Mouse (Mus musculus) cortical plate, adult 2 months (tissue): ENCODE results near the gene Ghsr. TPM values are rescaled to one million over a fixed set of nuclear protein-coding genes. Genes with fewer than 3 reads are reported as not detected.

Source experiments
- H3K27ac ChIP-seq: fragments of 200-500 bp; 2 replicates; pipeline ENCODE4 v1.5.1; 2012; ENCODE audit warnings: low read length, control low read depth, inconsistent platforms; ENCODE audit not compliant: insufficient read depth
- H3K4me1 ChIP-seq: fragments of 200-500 bp; 2 replicates; pipeline ENCODE4 v1.6.1; 2011; ENCODE audit warnings: low read length; ENCODE audit not compliant: control insufficient read depth, insufficient read depth
- H3K4me3 ChIP-seq: fragments of 200-500 bp; 2 replicates; pipeline ENCODE4 v1.5.1; 2011; ENCODE audit warnings: mild to moderate bottlenecking, low read length, control low read depth; ENCODE audit not compliant: insufficient read depth
- CTCF ChIP-seq: fragments of 200-500 bp; IDR thresholded peaks from 2 replicates; pipeline ENCODE4 v1.5.1; 2011; ENCODE audit warnings: mild to moderate bottlenecking, control low read depth, low read length; ENCODE audit not compliant: insufficient read depth; ENCODE audit errors: extremely low read depth
- POLR2A ChIP-seq: fragments of 200-500 bp; IDR thresholded peaks from 2 replicates; pipeline ENCODE4 v1.6.1; 2011; ENCODE audit warnings: mild to moderate bottlenecking, low read length, control low read depth; ENCODE audit not compliant: insufficient read depth; ENCODE audit errors: extremely low read depth
- polyA plus RNA-seq: library from polyadenylated mRNA; depleted of rRNA; stranded (reverse); fragments of >200 nt; gene quantifications from 2 replicates; pipeline ENCODE4 v1.2.3, GENCODE M21; 2012; rRNA removed

The Ghsr gene
- polyA plus RNA-seq: 0.02 and 0.09 TPM in 2 replicates

DNA sequence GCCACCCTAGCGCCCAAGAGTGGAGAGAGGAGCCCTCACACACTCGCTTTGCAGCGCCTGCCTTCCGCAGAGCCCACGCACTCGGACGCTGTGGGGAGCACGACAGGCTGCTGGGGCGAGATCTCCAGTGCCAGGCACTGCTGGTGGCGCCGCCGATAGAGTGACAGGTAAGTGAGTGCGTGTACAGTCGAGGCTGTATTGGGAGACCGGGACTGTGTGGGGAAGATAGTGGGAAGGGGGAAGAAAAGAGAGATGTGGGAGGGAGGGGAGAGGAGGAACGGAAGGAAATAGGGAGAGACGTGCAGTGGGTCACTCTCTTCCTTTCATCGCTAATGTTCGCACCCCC is at the start of gene Ghsr:
Ghsr (plus strand) TSS at position 76 of the 346 bp plus-strand sequence.
- TF ChIP-seq POLR2A (no peak), CTCF (no peak)
- Histone ChIP-seq H3K4me1 (no peaks in the 10 kb centered on the region), H3K27ac (no peak within 1 kb of the TSS), H3K4me3 (peak within 1 kb of the TSS; percentile 10; the same call in 1 of the 2 replicates)

DNA sequence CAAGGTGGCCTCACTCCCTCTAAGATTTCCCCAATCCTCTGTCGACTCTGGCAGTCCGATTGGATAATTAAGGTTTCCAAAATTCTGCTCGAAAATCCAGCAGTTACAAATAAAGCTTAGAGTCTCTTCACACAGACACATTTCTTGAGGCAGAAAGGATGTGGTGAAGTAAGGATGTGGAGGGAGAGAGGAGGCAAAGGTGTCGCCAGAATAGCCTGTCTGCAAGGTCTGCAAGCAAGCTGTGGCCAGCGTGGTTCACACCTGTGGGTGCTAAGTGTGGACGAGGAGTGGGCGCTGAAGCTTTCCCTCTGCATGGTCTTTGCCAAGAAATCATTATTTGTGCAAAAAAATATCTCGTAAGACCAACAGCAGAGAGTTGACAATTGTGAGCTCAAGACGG is 48.6 kb upstream of the Ghsr start:
- TF ChIP-seq POLR2A: no peak
- TF ChIP-seq CTCF: no peak
- H3K4me3 ChIP-seq: no peak overlapping the region
- H3K4me1 ChIP-seq: no peaks in the 10 kb centered on the region
- no peak overlapping the region for H3K27ac ChIP-seq

- TF ChIP-seq CTCF: no peak
- TF ChIP-seq POLR2A: no peak
- Histone ChIP-seq H3K4me1 (no peaks in the 10 kb centered on the region), H3K27ac (no peak overlapping the region), H3K4me3 (no peak overlapping the region)
These were observed 47.6 kb upstream of the Ghsr start for GRCm38 (mm10) chr3:27323551-27323950.

DNA sequence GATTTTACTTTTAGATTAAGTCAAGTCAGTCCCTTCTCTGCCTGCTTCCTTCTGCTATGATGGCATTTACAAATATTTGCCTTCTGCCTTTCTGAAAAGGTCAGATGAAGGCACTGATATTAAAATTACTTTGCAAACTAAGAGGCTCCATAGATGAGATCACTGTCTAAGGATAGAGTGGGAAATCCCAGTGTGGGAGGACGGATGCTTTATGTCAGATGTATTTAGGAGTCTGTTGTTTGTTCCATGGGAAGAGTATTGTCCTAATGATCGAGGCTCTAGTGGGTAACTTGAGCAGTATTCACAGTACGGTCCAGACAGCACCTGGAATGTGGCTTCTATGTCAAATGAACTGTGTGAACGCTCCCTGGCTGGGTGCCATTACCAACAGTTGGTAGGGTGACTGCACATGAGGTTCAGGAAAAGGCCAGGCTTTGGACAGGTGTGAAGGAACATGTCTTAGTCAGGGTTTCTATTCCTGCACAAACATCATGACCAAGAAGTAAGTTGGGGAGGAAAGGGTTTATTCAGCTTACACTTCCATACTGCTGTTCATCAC is 44.4 kb upstream of the Ghsr start:
- TF ChIP-seq CTCF (no peak), POLR2A (no peak)
- no peak overlapping the region for H3K4me3 ChIP-seq
- H3K4me1 ChIP-seq: no peaks in the 10 kb centered on the region
- no peak overlapping the region for H3K27ac ChIP-seq

DNA sequence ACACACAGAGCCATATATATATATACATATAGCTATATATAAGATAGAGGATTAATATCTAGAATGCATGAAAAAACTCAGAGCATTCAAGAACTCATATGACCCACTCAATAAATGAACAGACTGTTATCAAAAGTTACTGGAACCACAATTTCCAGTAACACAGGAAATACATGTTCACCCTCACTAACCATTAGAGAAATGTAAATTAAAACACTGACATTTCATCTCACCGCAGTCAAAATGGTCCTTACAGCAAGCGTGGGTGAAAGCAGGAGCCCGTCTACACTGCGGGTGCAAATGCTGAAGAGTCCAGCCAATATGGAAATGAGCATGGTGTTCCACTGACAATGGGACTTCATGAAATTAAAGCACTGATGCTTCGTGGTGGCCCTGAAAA is 40.4 kb upstream of the Ghsr start:
- TF ChIP-seq POLR2A (no peak), CTCF (no peak)
- H3K4me3 ChIP-seq: no peak overlapping the region
- H3K4me1 ChIP-seq: no peaks in the 10 kb centered on the region
- no peak overlapping the region for H3K27ac ChIP-seq

- TF ChIP-seq CTCF: peak; percentile 13; the same call in 1 of the 2 replicates
- TF ChIP-seq POLR2A: no peak
- H3K4me1 ChIP-seq: no peaks in the 10 kb centered on the region
- H3K4me3 ChIP-seq: no peak overlapping the region
- H3K27ac ChIP-seq: no peak overlapping the region
These were observed 32.7 kb upstream of the Ghsr start for GRCm38 (mm10) chr3:27338437-27338836.

GRCm38 (mm10) chr3:27338887-27339286 is 32.3 kb upstream of the Ghsr start:
- H3K4me1 ChIP-seq: no peaks in the 10 kb centered on the region
- H3K4me3 ChIP-seq: no peak overlapping the region
- TF ChIP-seq POLR2A: no peak
- no peak overlapping the region for H3K27ac ChIP-seq

DNA sequence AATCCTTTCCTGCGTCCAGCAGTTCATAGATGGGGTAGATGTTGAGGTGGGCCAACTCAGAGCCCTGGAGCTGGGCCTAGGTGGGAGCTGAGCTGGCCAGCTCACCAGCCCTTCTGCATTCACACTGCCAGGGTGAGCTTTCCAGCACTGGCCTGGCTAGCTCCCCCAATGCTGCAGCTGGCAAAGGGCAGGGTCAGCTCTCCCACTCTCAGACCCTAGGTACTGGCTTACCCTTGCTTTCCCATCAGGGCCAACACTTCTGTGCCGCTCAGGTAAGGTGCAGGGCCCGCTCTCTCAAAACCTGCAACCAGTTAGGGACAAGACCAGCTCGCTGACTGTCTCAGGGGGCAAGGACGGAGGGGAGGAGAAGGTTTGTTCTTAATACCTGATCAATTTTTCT is 30.4 kb upstream of the Ghsr start:
- Histone ChIP-seq H3K4me3 (no peak overlapping the region), H3K27ac (no peak overlapping the region), H3K4me1 (no peaks in the 10 kb centered on the region)
- no peak for TF ChIP-seq POLR2A
- no peak for TF ChIP-seq CTCF

GRCm38 (mm10) chr3:27342462-27342861 is 28.7 kb upstream of the Ghsr start:
- Histone ChIP-seq H3K4me1 (no peaks in the 10 kb centered on the region), H3K4me3 (no peak overlapping the region)
- TF ChIP-seq POLR2A: no peak
- no peak for TF ChIP-seq CTCF

DNA sequence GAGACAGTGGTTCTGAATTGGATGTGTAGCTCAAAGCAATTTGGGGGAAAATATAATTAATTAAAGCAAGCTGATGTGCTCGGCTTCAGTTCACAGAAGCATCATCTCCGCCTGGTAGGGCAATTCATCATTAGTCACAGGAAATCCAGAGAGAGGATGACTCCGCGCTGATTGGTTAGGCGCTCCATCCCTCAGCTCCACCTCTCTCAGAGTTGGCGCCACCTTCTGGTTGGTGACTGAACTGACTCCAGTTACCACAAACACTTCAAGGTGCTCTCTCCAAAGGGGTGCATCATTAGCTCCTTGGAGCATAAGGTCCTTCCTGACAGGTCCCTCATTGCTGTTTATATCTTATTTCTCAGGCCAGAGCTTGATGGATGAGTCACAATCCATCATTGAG is 25.6 kb upstream of the Ghsr start:
- Histone ChIP-seq H3K27ac (no peak overlapping the region), H3K4me3 (no peak overlapping the region), H3K4me1 (no peaks in the 10 kb centered on the region)
- peak; percentile 18; the same call in 1 of the 2 replicates for TF ChIP-seq CTCF
- no peak for TF ChIP-seq POLR2A

More at GRCm38 (mm10) chr3:27342462-27342861, 28.7 kb upstream of the Ghsr start:
- no peak overlapping the region for H3K27ac ChIP-seq
